Comparison of ENCODE assay signal across 14 mouse cellular contexts in genomic region chr11:88378686-88379339, GRCm38 (mm10).
DNase-seq lines count a peak whose midpoint lies in the region; ATAC-seq and TF ChIP-seq lines count a peak whose summit lies in the region.
"Had no signal": no experiment of that assay in that cellular context is flagged by ENCODE, and none has a peak within 500 bp of the region (broad histone marks: within the 10 kb centered on the region; RNA-seq: fewer than 3 reads in every experiment).

No protein-coding gene starts in this region.

- H3K27ac ChIP-seq in hindbrain, embryonic 10.5 days: peak overlapping the region; percentile 65
- no peak overlapping the region for H3K27ac ChIP-seq in hindbrain, postnatal 0 days
- H3K27ac ChIP-seq in midbrain, embryonic 13.5 days: peak overlapping the region; percentile 81
- H3K27ac ChIP-seq: kidney, postnatal 0 days; liver, embryonic 15.5 days; macrophage; neural tube, embryonic 12.5 days; stomach, embryonic 15.5 days had no signal

- intact Hi-C loops in heart, postnatal 10 days (cut with DNase I): no loop called here

- H3K9ac ChIP-seq in hindbrain, postnatal 0 days (replicated peaks; ENCODE audit: low read length): no peak overlapping the region
- H3K9ac ChIP-seq in midbrain, embryonic 13.5 days (replicated peaks): 0 out of 2 replicates have a peak overlapping the region, but pooled peaks have one; percentile 3
- H3K9ac ChIP-seq: liver, embryonic 15.5 days; neural tube, embryonic 12.5 days; stomach, embryonic 15.5 days had no signal

- no peaks in the 10 kb centered on the region for H3K9me3 ChIP-seq in hindbrain, embryonic 10.5 days
- H3K9me3 ChIP-seq in hindbrain, postnatal 0 days (ENCODE audit: low read length): no peaks in the 10 kb centered on the region
- no peaks in the 10 kb centered on the region for H3K9me3 ChIP-seq in midbrain, embryonic 13.5 days
- H3K9me3 ChIP-seq: G1E; liver, embryonic 15.5 days; neural tube, embryonic 12.5 days; stomach, embryonic 15.5 days had no signal

- H3K4me3 ChIP-seq in hindbrain, embryonic 10.5 days: no peak overlapping the region
- no peak overlapping the region for H3K4me3 ChIP-seq in hindbrain, postnatal 0 days (ENCODE audit: low read length)
- no peak overlapping the region for H3K4me3 ChIP-seq in midbrain, embryonic 13.5 days (replicated peaks)
- H3K4me3 ChIP-seq: erythroblast, embryonic 14.5 days; liver, embryonic 15.5 days; neural tube, embryonic 12.5 days; stomach, embryonic 15.5 days had no signal

- H3K4me1 ChIP-seq in hindbrain, embryonic 10.5 days (replicated peaks): peaks cover 61% of the 10 kb centered on the region
- H3K4me1 ChIP-seq in hindbrain, postnatal 0 days (ENCODE audit: insufficient read depth, low read length): no peaks in the 10 kb centered on the region
- peaks cover 78% of the 10 kb centered on the region for H3K4me1 ChIP-seq in midbrain, embryonic 13.5 days (replicated peaks)
- H3K4me1 ChIP-seq: liver, embryonic 15.5 days; stomach, embryonic 15.5 days had no signal

- TF ChIP-seq CTCF in hindbrain, postnatal 0 days (IDR thresholded peaks at IDR 0.05; ENCODE audit: low read depth): no peak

- DNase-seq in hindbrain, embryonic 10.5 days (ENCODE audit: low spot score): no peak
- DNase-seq in hindbrain, postnatal 0 days (ENCODE audit: low spot score): no peak
- DNase-seq in ZHBTc4 (ENCODE audit: low read depth, low spot score): peak; percentile 68
- peak; percentile 38 to 56 for DNase-seq in heart, postnatal 10 days
- DNase-seq in kidney, adult 8-10 months: no peak

- ATAC-seq in hindbrain, postnatal 0 days: no peak
- ATAC-seq in midbrain, embryonic 13.5 days: peak; percentile 55
- no peak for ATAC-seq in cerebellum, adult (ENCODE audit: insufficient number of reproducible peaks, low FRiP score, low TSS enrichment)

- H3K27me3 ChIP-seq in hindbrain, embryonic 10.5 days (ENCODE audit: insufficient read depth, poor library complexity, severe bottlenecking): no peaks in the 10 kb centered on the region
- no peaks in the 10 kb centered on the region for H3K27me3 ChIP-seq in hindbrain, postnatal 0 days (ENCODE audit: insufficient read depth, low read length)
- no peaks in the 10 kb centered on the region for H3K27me3 ChIP-seq in midbrain, embryonic 13.5 days
- H3K27me3 ChIP-seq: liver, embryonic 15.5 days; neural tube, embryonic 12.5 days; stomach, embryonic 15.5 days had no signal

- no peak overlapping the region for H3K4me2 ChIP-seq in hindbrain, postnatal 0 days (ENCODE audit: low read depth, low read length)
- no peak overlapping the region for H3K4me2 ChIP-seq in midbrain, embryonic 13.5 days (replicated peaks)
- H3K4me2 ChIP-seq: liver, embryonic 15.5 days; neural tube, embryonic 12.5 days; stomach, embryonic 15.5 days had no signal

- peaks cover 84% of the 10 kb centered on the region for H3K36me3 ChIP-seq in hindbrain, embryonic 10.5 days
- H3K36me3 ChIP-seq in hindbrain, postnatal 0 days (ENCODE audit: insufficient read depth, low read length): no peaks in the 10 kb centered on the region; the same call in 1 of the 2 replicates
- peaks cover 14% of the 10 kb centered on the region for H3K36me3 ChIP-seq in midbrain, embryonic 13.5 days
- H3K36me3 ChIP-seq: stomach, embryonic 15.5 days had no signal

- WGBS in hindbrain, embryonic 10.5 days: 63% methylated on average over 9 of the region's 9 CpGs
- 37% methylated on average over 9 of the region's 9 CpGs for WGBS in hindbrain, postnatal 0 days
- WGBS in midbrain, embryonic 13.5 days: 16% methylated on average over 9 of the region's 9 CpGs

Comparison
In these comparisons a context has a peak if more than half of its experiments do, and no peak if none do; other contexts are left out.
1. DNase-seq: peak in ZHBTc4 (single experiment) and heart, postnatal 10 days (2 of 2); none in hindbrain, embryonic 10.5 days (single experiment), hindbrain, postnatal 0 days (single experiment) and kidney, adult 8-10 months (0 of 2).